Mouse (Mus musculus) stomach, postnatal 0 days (tissue): ENCODE measurements around the gene Angel1.

Experiments
- CTCF ChIP-seq: IDR thresholded peaks from 2 replicates; pipeline ENCODE4 v1.5.1; 2016; ENCODE audit warnings: antibody characterized with exemption, low read depth, mild to moderate bottlenecking, moderate library complexity
- EP300 ChIP-seq: optimal IDR thresholded peaks from 2 replicates; pipeline ENCODE3; 2016; ENCODE audit warnings: antibody characterized with exemption

DNA sequence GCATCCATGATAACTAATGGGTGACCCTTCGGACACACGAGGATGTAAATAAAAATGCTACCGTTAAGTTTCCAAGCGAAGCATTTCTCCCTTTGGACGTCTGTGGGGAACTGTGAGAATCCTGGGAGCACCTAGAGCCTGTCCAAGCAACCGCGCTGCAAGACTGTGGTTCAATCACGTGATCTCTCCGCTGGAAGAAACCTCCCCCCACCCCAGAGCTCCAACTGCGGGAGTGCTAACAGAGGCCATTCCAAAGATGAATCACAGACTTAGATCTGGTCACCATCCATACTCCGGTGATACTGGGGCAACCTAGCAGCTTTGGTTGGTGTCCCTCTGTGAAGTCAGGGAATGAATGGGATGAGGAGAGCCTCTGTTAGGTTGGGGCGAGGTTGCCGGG lies 34.8 kb upstream of the Angel1 start:
- TF ChIP-seq EP300: no peak
- no peak for TF ChIP-seq CTCF
